Mouse (Mus musculus) testis, adult 2 months (tissue): ENCODE measurements around the gene Ankrd24. TPM values are rescaled to one million over a fixed set of nuclear protein-coding genes. Genes with fewer than 3 reads are reported as not detected.

ENCODE experiments used
- H3K27ac ChIP-seq: fragments of 200-500 bp; 2 replicates; pipeline ENCODE4 v1.5.1; 2012; ENCODE audit warnings: low read depth, low read length; ENCODE audit not compliant: control insufficient read depth, insufficient read depth
- H3K27me3 ChIP-seq: fragments of 200-500 bp; 2 replicates; pipeline ENCODE4 v1.6.1; 2012; ENCODE audit warnings: mild to moderate bottlenecking, low read length, moderate library complexity; ENCODE audit not compliant: control insufficient read depth, insufficient read depth
- H3K36me3 ChIP-seq: fragments of 200-500 bp; 2 replicates; pipeline ENCODE4 v1.6.1; 2012; ENCODE audit warnings: mild to moderate bottlenecking, low read length; ENCODE audit not compliant: control insufficient read depth, insufficient read depth
- H3K4me1 ChIP-seq: fragments of 200-500 bp; 2 replicates; pipeline ENCODE4 v1.6.1; 2012; ENCODE audit warnings: low read length; ENCODE audit not compliant: control insufficient read depth, insufficient read depth
- H3K4me3 ChIP-seq: fragments of 200-500 bp; 2 replicates; pipeline ENCODE4 v1.5.1; 2012; ENCODE audit warnings: low read depth, mild to moderate bottlenecking, low read length, moderate library complexity, mixed read lengths; ENCODE audit not compliant: control insufficient read depth
- CTCF ChIP-seq: fragments of 200-500 bp; IDR thresholded peaks from 2 replicates; pipeline ENCODE4 v1.5.1; 2012; ENCODE audit warnings: low read depth, mild to moderate bottlenecking, inconsistent platforms, low read length, moderate library complexity; ENCODE audit not compliant: control insufficient read depth, insufficient read depth, insufficient replicate concordance
- POLR2A ChIP-seq: fragments of 200-500 bp; IDR thresholded peaks from 2 replicates; pipeline ENCODE4 v1.6.1; 2012; ENCODE audit warnings: low read depth, mild to moderate bottlenecking, inconsistent platforms, low read length, moderate library complexity; ENCODE audit not compliant: control insufficient read depth
- polyA plus RNA-seq: library from polyadenylated mRNA; depleted of rRNA; stranded (reverse); fragments of >200 nt; gene quantifications from 2 replicates; pipeline ENCODE4 v1.2.3, GENCODE M21; 2012; rRNA removed

Gene Ankrd24
- 17.3 and 20.4 TPM in 2 replicates for polyA plus RNA-seq

DNA sequence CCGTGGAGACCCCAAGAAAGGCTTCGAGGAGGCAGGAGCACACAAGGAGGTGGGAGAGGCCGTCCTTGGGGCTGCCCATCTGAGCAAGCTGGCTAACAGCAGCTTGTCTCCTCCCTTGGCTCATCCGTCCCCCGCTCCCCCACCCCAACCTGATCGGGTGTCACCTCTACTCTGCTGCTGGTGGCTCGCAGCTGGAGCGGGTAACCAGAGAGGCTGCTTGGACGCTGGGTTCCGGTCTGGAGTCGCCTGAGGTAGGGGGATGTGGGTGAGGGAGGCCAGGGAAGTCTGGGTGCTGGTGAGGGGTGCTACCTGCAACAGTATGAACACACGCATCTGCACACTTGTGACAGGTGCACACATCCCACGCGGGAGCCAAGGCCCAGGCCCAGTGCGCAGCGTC is at the start of gene Ankrd24:
Gene Ankrd24, plus strand, starts transcription at position 151 of the 400 bp plus-strand sequence.
- Histone ChIP-seq H3K4me1 (peaks cover 23% of the 10 kb centered on the region), H3K36me3 (no peaks in the 10 kb centered on the region), H3K27me3 (no peaks in the 10 kb centered on the region), H3K27ac (peak within 1 kb of the TSS; percentile 68), H3K4me3 (peak within 1 kb of the TSS; percentile 86)
- TF ChIP-seq CTCF: no peak
- TF ChIP-seq POLR2A: no peak

DNA sequence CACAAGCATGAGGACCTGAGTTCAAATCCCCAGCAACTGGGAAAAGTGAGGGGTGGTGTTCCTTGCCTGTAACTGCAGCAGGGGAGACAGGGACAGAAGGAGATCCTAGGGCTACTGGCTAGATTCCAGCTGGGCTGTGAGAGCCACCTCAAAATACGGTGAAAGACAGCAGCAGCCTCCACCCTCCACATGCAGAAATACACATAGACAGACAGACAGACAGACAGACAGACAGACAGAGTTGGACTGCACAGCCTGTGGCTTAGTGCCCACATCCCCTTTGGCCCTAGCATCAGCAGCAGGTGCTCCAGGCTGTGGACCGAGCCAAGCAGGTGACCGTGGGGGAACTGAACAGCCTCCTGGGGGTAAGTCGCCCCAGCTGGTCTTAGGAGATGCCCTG is 48.4 kb upstream of the Ankrd24 start:
- Histone ChIP-seq H3K36me3 (no peaks in the 10 kb centered on the region), H3K4me3 (no peak overlapping the region), H3K27me3 (no peaks in the 10 kb centered on the region), H3K27ac (no peak overlapping the region), H3K4me1 (peaks cover 21% of the 10 kb centered on the region)
- no peak for TF ChIP-seq CTCF
- TF ChIP-seq POLR2A: no peak

DNA sequence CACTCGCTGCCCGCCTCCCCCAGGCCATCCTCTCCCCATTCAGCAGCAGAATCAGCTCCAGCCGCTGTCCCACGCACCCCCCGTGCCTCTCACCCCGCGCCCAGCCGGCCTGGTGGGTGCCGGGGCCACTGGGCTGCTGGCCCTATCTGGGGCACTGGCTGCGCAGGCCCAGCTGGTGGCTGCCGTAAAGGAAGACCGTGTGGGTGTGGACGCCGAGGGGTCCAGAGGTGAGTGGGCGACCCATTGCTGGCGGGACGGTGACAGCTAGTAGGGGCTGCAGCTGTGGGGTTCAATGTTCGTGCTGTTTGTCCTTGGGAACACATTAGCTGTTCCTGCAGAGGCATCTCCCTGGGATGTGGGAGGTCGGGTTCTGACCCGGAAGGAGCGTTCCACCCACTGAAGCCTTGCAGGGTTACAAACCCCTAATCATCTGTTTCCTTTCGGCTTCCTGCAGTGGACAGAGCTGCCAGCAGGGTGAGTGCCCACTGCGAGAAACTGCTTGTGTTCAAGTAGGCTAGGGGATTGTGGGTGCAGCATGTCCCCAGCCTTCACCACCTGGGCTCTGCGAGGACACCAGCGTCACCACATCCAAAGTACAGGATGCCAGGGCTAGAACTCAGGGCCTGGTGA is 47.8 kb upstream of the Ankrd24 start:
- H3K27ac ChIP-seq: no peak overlapping the region
- H3K36me3 ChIP-seq: no peaks in the 10 kb centered on the region
- TF ChIP-seq CTCF (peak; percentile 42; the same call in 1 of the 2 replicates), POLR2A (no peak)
- peaks cover 16% of the 10 kb centered on the region for H3K4me1 ChIP-seq
- no peak overlapping the region for H3K4me3 ChIP-seq
- H3K27me3 ChIP-seq: no peaks in the 10 kb centered on the region

DNA sequence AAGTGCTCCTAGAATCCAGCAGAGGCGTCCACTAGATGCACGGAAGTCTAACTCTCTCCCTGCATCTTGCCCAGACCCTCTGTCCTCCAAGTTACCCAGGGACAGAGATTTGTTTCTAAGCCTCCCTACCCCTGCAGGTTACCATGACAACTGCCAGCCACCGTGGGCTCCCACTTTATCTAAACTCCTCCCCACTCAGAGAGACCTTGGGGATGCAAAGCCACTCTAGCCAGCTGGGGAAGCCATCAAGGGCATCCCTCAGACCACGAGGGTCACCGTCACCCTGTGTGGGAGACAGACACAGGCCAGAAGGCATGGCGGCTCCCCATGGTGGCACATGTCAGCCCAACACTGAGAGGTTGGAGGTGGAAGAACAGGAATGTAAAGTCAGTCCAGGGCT is 45.0 kb upstream of the Ankrd24 start:
- no peak overlapping the region for H3K27ac ChIP-seq
- TF ChIP-seq POLR2A: no peak
- no peak for TF ChIP-seq CTCF
- H3K4me1 ChIP-seq: peaks cover 6% of the 10 kb centered on the region; the same call in 1 of the 2 replicates
- no peak overlapping the region for H3K4me3 ChIP-seq
- H3K36me3 ChIP-seq: no peaks in the 10 kb centered on the region
- no peaks in the 10 kb centered on the region for H3K27me3 ChIP-seq

DNA sequence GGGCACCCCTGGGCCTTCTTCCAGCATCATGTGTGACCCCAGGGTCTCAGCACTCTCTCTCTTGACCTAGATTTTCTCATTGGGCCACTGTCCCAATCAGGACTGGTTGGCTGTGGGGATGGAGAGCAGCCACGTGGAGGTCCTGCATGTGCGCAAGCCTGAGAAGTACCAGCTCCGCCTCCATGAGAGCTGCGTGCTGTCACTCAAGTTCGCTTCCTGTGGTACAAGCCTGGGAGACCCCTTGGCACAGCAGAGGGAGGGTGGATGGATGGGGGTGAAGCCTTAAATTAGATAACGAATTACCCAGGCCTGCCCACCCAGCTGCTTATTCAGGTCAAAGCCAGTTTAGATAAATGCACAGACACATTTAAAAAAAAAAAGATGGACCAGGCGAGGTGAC is 39.6 kb upstream of the Ankrd24 start:
- H3K36me3 ChIP-seq: no peaks in the 10 kb centered on the region
- TF ChIP-seq CTCF: no peak
- no peak for TF ChIP-seq POLR2A
- H3K4me3 ChIP-seq: no peak overlapping the region
- no peaks in the 10 kb centered on the region; the same call in 1 of the 2 replicates for H3K4me1 ChIP-seq
- H3K27ac ChIP-seq: no peak overlapping the region
- H3K27me3 ChIP-seq: no peaks in the 10 kb centered on the region

DNA sequence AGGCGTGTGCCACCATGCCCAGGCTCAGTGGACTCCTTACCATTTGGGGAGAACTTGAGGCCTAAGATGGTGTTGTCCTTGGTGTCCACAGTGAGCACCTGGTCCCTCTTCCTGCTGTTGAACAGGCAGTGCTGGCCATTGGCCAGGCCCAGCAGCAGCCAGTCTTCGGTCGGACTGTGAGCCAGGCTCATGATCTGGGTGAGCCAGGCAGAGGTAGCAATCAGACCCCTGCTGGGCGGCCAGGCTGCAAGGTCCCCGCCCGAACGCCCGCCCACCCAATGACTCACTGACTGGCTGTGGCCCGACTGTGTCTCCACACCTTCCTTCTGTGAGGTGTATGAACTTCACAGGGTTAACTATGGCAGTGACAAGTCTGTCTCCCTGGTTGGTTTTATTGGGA is 36.5 kb upstream of the Ankrd24 start:
- no peak overlapping the region for H3K4me3 ChIP-seq

DNA sequence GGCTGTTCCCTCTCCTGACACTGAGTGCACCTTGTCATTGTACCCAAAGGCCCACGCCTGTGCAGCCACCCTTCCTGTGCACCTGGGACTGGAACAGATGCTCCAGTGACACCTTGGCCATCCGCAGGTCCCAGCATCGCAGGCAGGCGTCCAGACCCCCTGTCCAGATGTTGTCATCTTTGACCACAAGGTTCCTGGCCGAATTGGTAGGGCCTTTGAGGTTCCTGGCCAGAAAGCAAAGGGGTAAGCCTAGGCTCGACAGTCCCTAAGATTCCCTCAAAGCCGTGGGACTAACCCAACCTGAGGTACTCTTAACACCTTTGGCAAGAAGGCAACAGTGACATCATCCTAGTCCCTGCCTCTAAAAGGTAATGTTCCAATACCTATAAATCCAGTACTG is 35.7 kb upstream of the Ankrd24 start:
- peaks cover 6% of the 10 kb centered on the region for H3K4me1 ChIP-seq
- H3K36me3 ChIP-seq: no peaks in the 10 kb centered on the region
- H3K27ac ChIP-seq: no peak overlapping the region
- H3K4me3 ChIP-seq: no peak overlapping the region
- TF ChIP-seq CTCF (no peak), POLR2A (no peak)
- H3K27me3 ChIP-seq: no peaks in the 10 kb centered on the region

More for the DNA sequence above, 36.5 kb upstream of the Ankrd24 start:
- TF ChIP-seq CTCF (no peak), POLR2A (no peak)
- H3K27ac ChIP-seq: no peak overlapping the region
- H3K27me3 ChIP-seq: no peaks in the 10 kb centered on the region
- H3K4me1 ChIP-seq: peaks cover 6% of the 10 kb centered on the region
- H3K36me3 ChIP-seq: no peaks in the 10 kb centered on the region

DNA sequence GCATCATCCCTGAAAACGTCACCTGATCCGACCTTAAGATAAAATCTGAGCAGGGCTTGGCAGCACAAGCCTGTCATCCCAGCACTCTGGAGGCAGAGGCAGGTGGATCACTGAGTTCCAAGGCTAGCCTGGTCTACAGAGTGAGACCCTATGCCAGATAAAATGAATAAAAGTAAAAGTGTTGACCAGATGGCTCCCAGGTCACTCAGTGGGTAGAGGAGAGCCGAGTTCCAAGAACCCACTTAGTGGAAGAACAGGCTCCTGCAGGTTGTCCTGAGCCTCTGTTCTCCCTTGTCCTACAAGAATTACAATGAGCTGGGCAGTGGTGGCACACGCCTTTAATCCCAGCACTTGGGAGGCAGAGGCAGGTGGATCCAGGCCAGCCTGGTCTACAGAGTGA is 35.1 kb upstream of the Ankrd24 start:
- Histone ChIP-seq H3K27me3 (no peaks in the 10 kb centered on the region), H3K4me3 (no peak overlapping the region), H3K27ac (no peak overlapping the region), H3K4me1 (peaks cover 6% of the 10 kb centered on the region), H3K36me3 (no peaks in the 10 kb centered on the region)
- no peak for TF ChIP-seq CTCF
- TF ChIP-seq POLR2A: no peak
